Mouse (Mus musculus) adrenal gland (tissue): Measurements from ENCODE around the gene Snx9.

Experiments
- intact Hi-C: fragments of 180-260 bp; cut with DNase I; formaldehyde crosslinking; loops from one replicate; pipeline ENCODE4 v1.15.1; 2025

Gene Snx9

GRCm38 (mm10) chr17:5911591-5911990 lies 70.5 kb downstream of the Snx9 start:
- intact Hi-C loops = no loop called here

GRCm38 (mm10) chr17:5912797-5913196 lies 71.7 kb downstream of the Snx9 start:
- intact Hi-C loops = no loop called here

DNA sequence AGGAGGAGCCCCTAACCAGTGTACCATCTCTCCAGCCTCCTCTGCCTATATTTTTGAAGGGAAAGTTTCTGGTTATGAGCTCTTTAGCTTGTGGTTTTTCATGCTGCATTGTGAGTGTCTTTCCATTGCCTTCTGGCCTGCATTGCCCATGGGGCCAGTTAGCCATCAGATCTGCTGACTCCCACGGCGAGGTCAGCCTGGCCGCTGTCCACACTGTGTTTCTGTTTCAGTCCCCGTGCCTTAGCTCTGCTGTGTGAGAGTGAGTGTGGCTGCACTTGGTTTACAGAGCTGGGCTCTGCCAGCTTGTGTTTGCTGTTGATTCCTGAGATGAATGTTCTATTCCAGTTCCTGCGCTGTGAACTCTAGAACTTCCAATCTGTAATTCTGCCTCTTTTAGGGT lies 73.1 kb downstream of the Snx9 start:
- intact Hi-C loops = no loop called here

DNA sequence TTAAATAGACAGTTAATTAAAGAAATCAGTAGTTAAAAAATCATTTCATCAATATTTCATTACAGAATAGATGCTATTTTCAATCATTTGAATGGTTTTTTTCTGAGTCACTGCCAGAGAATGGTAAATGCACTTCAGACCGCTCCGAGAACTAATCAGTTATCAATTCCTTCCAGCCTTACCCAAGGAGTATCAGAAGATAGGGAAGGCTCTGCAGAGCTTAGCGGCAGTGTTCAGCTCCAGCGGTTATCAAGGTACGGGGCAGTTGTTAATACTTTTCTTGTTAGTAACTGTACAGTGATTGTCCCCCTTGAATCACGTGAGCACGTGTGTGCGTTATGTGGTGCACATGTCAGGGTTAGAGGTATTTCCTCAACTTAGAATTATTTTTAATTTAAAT lies 80.8 kb downstream of the Snx9 start:
- intact Hi-C loops = no loop called here

- intact Hi-C loops = no loop called here
Measured at GRCm38 (mm10) chr17:5923281-5923680, 82.2 kb downstream of the Snx9 start.

DNA sequence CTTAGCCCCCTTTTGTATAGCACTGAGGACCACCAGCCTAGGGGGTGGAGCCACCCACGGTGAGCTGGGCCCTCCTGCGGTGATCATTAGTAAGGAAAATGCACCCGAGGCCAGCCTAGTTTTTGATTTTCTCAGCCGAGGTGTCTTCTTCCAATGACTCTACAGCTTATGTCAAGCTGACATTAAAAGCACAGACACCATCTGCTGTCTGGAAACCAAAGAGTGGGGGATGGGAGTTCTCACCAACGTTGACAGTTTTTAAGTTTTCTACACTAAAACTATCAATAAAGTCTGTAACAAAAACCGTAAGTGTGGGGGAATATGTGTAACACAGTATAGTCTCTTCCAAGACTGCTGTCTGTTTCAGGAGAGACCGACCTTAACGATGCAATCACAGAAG lies 83.1 kb downstream of the Snx9 start:
- intact Hi-C loops = no loop called here

DNA sequence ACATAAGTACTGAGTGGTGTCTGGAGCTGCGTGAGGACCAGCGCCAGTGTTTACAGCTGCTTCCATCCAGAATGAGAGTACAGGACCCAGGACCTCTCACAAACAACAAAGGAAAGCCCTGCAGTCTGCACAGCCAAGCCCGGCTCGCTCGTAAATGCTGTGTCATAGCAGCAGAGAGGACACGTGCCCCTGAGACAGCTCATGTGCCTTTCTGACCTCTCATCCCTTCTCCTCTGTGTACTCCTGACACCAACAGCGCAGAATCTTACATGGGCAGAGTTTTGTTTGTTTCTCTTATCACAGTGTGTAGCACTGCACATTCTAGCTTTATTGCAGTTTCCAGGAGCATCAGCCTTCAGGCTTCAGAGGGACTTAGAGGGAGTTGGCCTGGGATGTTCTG lies 85.6 kb downstream of the Snx9 start:
- intact Hi-C loops = no loop called here

DNA sequence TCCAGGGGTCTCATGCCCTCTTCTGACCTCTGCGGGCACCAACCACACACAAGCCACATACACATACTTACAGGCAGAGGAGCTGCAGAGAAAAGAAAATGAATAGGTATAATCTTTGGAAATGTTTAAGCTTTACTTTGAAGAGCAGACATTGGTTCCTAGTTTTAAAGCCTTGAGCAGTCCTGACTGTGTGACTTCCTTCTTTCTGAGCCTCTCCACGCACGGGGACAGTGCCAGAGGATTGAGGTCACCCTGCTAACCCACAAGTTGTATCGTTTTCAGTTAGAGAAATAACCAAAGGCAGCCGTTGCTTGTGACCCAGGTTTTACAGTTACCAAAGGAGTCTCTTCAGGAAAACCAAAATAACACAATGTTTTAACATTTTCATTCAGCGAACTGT lies 87.9 kb downstream of the Snx9 start:
- intact Hi-C loops = no loop called here

- intact Hi-C loops = no loop called here
Measured at GRCm38 (mm10) chr17:5932161-5932560, 91.0 kb downstream of the Snx9 start.

- intact Hi-C loops = no loop called here
Measured at GRCm38 (mm10) chr17:5934554-5935324, 93.6 kb downstream of the Snx9 start.

- intact Hi-C loops = no loop called here
Measured at GRCm38 (mm10) chr17:5935680-5936079, 94.6 kb downstream of the Snx9 start.

DNA sequence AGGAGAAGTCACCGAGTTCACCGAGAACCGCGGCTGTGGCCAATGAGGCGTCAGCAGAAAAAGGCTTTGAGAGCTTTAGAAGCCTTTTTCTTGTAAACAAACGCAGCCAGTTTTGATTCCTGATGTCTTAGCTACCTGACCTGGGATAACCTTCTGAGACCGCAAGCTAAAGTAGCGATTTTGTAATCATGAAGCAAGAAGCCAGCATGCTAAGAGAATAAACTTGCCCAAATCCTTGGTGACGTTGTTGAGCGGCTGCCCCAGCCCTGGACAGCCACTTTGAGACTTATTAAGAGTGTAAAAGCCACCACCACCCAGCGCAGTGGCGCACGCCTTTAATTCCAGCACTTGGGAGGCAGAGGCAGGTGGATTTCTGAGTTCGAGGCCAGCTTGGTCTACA lies 95.1 kb downstream of the Snx9 start:
- intact Hi-C loops = no loop called here

- intact Hi-C loops = no loop called here
Measured at GRCm38 (mm10) chr17:5937441-5937840, 96.3 kb downstream of the Snx9 start.

DNA sequence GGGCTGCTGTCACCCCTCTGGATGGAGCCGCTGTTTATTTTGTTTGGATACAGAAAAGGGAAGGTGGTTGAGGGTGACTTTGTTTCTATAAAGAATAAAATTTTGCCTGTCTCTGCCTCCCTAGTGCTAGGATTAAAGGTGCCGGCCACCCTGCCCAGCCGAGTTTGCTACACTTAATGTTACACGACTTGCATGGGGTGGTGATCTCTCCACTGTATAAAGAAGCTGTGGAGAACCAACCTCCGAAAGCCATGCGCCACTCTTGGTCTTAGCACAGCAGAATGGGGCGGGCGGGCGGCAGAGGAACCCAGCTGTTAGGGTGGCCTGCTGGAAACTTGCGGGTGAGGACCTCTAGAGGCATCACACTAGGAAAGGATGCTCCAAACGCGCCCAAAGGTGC lies 98.7 kb downstream of the Snx9 start:
- intact Hi-C loops = loop anchor here (2.0 to 5.0 kb wide), 2 partner anchors 37 to 77 kb away; no protein-coding TSS in a partner anchor

GRCm38 (mm10) chr17:5940792-5941191 lies 99.7 kb downstream of the Snx9 start:
- intact Hi-C loops = loop anchor here (2.0 to 5.0 kb wide), 2 partner anchors 37 to 76 kb away; no protein-coding TSS in a partner anchor

- intact Hi-C loops = loop anchor here (2.0 to 5.0 kb wide), 2 partner anchors 36 to 75 kb away; no protein-coding TSS in a partner anchor
Measured at GRCm38 (mm10) chr17:5941230-5942043, 100.3 kb downstream of the Snx9 start, which contains the start of gene Synj2. TSS of gene Synj2 (plus strand) at chr17:5941280.

GRCm38 (mm10) chr17:5942156-5942555 lies 101.0 kb downstream of the Snx9 start:
- intact Hi-C loops = loop anchor here (5.0 kb wide), 1 partner anchor 35 kb away; no protein-coding TSS in a partner anchor

- intact Hi-C loops = loop anchor here (5.0 kb wide), 1 partner anchor 34 kb away; no protein-coding TSS in a partner anchor
Measured at GRCm38 (mm10) chr17:5943053-5943452, 101.9 kb downstream of the Snx9 start.

DNA sequence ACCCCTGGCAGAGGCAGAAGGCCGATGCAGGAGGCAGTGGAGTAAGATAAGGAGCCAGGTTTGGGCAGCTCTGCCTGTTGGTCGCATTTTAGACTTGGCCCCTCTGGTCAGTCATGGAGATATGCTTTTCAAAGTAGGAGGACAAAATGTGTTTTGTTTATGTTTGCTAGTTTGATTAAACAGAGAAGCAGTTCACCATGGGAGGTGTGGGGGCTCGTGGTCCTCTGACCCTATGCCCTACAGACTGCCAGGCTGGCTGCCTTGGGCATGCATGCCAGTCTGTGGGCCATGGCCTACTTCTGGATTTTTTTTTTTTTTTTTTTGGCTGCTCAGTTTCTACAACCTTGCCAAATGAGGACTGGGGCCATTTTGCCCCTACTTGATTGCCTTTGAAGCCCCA lies 105.9 kb downstream of the Snx9 start:
- intact Hi-C loops = no loop called here

- intact Hi-C loops = no loop called here
Measured at GRCm38 (mm10) chr17:5952455-5952854, 111.3 kb downstream of the Snx9 start.

GRCm38 (mm10) chr17:5956350-5957000 lies 115.3 kb downstream of the Snx9 start:
- intact Hi-C loops = no loop called here

- intact Hi-C loops = no loop called here
Measured at GRCm38 (mm10) chr17:5957097-5957496, 116.0 kb downstream of the Snx9 start.
